Mouse (Mus musculus) right cerebral cortex, adult 2 months (tissue): ENCODE measurements around the gene Amacr.

Experiments
- DNase-seq, 2 experiments: peaks; one replicate each; pipeline ENCODE4 v3.0.0; 2021 to 2022; ENCODE audit warnings: low spot score in 2 of 2

Gene Amacr

DNA sequence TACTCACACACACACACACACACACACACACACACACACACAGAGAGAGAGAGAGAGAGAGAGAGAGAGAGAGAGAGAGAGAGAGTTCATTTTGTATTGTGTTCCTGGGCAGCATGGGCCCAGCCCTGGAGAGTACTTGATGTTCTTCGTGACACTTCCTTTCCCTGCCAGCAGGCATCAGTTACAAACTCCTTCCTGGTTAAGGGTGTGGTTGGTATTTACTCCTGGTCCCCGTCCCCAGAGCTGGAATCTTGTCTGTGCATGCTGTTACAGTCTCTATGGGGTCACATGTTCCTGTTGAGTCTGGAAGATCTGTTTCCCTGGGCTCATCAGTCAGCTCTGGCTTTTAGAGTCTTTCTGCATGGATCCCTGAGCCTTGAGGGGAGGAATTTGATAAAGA is 8.9 kb downstream of the Amacr start:
- no peak for DNase-seq

DNA sequence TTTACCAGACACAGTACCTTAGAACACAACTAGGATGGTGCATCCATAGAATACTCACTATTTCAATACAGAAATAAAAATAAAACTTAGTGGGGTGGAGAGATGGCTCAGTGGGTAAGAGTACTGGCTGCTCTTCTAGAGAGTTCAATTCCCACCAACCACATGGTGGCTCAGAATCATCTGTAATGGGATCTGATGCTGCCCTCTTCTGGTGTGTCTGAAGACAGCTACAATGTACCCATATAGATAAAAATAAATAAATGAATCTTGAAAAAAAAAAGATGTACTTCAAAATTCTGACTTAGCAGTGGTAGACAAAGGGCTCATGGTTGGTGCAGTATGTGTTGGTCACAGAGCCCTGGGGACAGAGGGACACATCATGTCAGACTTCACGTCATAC is 10.0 kb downstream of the Amacr start:
- DNase-seq = peak in 1 of 2 experiments; percentile 12

DNA sequence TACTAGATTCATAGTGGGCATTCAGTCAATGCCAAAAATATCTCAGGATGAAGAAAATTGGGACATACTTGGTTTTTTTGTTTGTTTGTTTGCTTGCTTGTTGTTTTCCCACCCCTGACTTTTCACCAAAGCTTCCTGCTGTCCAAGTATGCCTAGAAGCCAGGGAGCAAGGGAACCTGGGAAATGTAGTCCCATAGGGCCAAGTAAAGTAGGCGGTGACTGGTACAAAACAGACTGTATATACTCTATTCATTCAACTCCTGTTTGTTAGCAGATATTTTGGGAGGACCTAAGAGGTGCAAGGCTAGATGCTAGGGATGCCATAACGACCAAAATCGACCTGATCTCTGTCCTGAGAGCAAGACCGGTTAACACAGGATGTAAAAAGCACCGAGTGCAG is 18.3 kb downstream of the Amacr start:
- no peak for DNase-seq

DNA sequence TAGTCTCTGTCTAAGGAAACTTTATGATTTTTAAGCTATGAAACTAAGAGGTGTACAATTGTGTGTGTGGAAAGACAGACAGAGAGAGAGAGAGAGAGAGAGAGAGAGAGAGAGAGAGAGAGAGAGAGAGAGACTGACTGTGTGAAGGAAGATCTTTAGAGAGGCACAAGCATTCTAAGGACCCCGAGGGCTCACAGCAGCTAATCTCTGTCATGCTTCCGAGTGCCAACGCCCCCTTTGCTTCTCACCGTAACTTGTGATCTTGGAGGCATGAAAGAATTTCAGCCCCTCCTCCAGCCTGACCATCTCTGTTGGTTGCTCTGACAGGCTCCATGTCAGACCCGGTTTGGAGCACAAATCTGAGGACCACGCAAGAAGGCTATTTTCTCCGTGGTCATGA is 18.9 kb downstream of the Amacr start, which contains the start of gene Slc45a2:
Slc45a2 (plus strand) TSS at position 301 of the 400 bp plus-strand sequence.
- no peak for DNase-seq

DNA sequence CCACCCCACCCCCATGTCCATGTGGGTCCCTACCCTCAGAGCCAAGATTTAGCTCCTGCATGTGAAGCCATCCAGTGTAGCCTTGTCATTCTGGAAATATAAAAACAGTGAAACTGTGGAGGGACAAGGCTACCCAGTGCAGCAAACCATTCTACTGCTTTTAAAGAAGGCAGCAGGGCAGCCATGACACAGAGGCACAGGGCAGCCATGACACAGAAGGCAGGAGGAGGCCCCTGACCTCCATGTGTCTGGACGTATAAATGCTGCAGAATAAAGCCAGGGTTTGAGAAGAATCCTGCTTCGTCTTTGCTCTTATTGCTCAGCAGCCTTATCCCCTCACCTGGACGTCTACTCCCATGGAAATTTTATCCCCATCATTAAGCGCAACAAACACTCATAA is 22.2 kb downstream of the Amacr start:
- DNase-seq = no peak

DNA sequence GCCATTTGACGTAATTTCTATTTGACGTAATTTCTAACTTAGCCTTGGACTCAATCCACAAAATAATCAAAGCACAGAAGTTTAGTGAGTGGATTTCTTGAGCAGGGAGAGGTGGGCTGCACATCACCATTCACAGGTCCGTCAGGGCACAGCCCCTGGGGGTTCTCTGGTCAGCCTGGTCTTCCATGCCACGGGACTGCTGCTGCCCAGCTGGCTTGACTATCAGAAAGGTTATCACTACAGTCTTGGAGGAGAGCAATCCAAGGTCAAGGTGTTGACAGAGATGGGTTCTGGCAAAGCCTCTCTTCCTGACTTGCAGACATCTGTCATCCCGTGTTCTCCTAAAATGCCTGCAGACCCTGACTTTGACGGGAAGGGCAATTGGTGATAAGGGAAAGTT is 23.1 kb downstream of the Amacr start:
- no peak for DNase-seq

DNA sequence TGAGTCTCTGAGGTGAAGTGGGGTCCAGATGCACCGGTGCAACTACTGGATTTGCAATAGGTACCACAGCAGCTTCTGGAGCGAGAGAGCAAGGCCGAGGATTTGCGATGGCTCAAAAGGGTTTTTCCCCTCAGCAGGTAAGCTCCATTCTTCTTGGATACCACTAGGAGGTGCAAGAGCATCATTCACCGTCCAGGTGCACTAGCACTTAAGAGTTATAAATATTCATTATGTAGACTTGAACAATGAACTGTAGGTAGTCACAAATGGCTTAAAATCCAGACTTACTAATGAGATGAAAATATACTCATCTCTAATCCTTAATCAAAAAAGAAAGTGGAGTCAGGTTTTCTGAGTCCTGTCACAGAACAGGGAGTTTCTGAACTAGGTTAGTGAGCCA is 27.2 kb downstream of the Amacr start:
- DNase-seq = peak in 1 of 2 experiments; percentile 22

DNA sequence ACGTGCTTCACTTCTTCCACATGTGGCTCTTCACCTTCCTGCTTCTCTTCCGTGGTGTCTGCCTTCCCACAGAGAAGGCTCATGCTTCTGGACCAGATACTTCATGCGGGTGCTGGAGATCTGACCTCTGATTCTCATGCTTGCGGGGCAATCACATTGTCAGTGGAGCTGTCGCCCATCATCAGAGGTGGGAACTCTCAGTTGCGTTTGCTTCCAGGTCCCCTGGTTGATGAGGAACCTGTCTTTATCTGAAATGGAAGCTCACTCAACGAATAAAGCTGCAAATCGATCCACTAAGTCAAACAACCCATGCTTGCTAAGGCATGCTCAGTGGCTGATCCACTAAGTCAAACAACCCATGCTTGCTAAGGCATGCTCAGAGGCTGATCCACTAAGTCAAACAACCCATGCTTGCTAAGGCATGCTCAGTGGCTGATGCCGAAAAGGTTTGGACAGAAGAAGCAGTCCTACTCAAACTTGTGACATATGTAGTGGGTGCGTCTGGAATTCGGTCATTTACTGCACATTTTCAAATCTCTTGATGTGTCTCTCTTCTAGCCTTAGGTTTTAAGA is 29.5 kb downstream of the Amacr start:
- DNase-seq = no peak

DNA sequence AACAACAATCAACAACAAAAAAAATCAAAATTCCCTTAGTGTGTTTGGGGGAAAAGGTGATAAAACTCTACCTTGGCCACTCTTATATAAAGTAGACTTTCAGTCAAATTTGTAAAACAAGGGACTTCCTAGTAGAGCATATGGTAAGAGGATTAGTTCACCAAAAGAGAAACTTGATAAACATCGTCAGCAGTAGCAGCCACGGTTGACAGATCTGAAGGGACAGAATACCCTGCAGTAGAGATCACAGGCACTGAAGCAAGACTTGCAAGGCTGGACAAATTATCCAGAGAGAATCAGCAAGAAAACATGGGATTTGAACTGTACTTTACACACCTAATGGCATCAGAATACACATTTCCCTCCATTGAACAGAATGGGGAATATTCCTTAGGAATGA is 33.4 kb downstream of the Amacr start:
- no peak for DNase-seq

DNA sequence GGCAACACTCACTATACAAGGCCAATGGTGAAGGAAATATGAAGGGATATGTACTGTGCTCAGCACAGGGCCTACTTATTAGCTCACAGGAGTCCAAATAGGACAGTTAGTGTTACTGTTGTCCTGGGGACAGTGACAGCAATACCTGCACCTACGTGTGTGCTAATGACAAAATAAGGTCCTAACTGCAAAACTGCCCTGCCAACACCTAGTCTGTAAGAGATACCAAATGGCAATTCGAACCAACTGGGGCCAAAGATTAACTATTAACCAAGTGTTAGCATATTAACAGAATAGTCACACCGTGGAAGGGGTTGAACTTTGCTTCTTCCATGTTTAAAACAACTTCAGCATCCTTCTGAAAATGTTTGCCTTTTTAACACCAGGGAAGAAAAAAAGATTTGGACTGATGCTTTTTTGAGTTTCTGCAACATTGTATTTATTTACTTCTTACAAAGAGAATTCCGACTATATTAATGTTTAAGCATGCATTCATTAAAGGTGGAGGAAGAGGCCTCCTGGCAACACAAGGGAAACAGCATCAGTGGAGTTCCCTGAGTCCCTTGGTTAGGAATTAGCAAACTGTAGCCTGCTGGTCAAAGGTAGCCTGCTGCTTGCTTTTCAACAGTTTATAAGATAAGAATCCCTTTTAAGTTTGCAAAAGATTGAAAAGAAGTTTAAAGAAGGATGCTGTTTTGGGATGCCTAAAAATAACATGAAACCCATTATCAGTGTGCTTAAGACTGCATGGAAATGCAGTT is 45.4 kb downstream of the Amacr start:
- DNase-seq = no peak

DNA sequence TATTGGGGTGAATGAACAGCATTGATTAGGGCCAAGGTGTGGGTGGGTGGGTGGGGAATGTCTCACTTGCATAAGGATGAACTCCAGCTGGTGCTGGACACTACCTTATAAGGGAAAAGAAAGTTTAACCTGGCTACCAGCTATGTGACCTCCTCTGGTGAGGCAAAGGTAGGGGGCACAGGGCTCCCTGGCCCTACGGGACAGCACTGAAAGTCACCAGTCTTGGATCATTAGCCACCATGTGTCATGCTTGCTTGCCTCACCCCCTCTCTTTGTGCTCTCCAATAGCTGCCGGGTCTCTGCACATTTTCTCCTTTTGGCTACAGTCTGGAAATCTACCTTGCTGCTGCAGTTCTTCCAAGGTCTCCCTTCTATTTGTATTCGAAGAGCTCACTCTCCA is 48.6 kb downstream of the Amacr start:
- no peak for DNase-seq

DNA sequence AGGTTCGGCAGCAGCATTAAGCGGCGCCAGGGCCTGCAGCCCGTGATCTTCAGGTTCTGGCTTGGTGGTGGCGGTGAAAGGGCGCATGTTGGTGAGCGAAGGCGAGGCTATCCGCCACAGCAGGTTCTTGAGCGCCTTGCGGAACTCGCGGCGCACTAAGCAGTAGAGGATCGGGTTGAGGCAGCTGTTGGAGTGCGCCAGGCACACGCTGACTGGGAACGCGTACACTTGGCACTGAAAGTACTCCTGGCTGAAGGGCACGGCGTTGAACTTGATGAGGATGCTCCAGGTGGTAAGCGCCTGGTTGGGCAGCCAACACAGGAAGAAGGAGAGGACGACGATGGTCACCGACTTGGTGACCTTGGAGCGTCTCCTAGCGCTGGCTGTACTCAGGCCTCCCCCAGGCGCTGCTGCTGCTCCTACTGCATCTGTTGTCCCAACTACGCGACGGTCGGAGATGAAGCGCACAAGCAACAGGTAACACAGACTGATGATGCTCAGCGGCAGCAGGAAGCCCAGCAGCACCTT is 54.5 kb downstream of the Amacr start:
- peak; percentile 7 to 17 for DNase-seq

DNA sequence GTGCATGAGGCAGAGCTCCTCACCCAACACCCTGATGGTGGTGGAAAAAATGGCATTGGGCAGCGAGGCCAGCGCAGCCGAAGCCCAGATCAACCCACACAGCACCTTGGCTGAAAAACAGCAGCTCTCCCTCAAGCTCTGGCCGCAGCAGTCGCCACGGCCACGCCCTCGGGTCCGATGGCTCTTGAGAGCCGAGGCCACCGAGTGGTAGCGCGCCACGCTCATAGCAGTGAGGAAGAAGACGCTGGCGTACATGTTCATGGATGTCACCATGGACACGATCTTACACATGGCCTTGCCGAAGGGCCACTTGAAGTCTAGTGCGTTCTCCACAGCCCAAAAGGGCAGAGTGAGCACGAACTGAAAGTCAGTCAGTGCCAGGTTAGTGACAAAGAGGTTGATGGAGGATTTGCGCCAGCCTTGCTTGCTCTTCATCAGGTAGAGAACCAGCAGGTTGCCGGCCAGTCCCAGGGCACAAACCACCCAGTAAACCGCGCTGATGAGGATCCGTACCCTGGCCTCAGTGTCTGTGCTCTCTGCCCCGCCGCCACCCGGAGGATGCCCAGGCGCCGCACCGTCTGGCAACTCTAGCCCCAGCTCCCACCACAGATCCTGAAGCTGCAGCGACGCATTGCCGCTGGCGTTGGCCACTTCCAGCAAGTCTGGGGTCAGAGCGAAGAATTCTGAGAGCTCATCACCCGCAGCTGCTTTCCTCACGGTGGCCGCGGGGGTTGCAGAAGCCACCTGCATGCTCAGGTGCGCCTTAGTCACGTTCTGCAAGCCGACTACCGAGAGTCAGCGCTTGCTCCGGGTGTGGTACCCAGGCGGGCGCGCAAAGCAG is 55.2 kb downstream of the Amacr start:
- DNase-seq = peak; percentile 10 to 16

DNA sequence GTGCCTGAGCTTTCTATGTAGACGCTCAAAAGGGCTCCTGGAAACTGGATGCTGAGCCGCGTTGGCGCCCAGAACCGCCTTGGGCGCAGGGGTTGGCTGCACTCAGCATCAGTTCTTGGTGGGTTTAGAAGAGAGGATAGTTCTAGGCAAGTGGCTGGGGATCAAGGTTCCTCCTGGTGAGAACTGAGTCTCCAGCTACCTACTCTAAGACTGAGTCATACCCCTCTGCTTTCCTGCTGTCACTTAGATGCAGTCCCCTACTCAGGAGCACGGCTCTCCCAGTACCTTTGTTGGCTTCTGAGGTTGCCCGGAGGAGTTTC is 55.8 kb downstream of the Amacr start:
- DNase-seq = peak; percentile 27 to 34

DNA sequence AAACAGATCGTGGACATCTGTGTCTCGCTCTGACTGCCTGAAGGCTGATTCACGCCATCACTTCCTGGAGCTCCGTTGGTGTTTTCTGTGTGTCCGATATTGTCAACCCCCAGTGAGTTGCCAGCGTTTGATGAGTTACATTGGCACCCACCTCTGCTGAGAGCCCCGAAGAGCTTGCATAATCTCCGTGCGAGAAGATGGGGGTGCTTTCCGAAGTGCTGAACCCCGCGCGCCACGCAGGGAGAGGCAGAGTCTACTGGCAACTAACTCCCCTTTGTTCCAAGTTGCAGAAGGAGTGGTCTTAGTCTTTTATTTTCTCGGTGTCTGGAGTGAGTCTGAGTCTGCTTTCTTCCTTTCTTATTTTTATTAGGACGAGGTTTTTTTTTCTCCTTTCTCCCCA is 56.2 kb downstream of the Amacr start, which contains the start of gene Rxfp3:
Rxfp3 (minus strand) TSS at position 281 of the 400 bp plus-strand sequence.
- DNase-seq = peak in 1 of 2 experiments; percentile 30

DNA sequence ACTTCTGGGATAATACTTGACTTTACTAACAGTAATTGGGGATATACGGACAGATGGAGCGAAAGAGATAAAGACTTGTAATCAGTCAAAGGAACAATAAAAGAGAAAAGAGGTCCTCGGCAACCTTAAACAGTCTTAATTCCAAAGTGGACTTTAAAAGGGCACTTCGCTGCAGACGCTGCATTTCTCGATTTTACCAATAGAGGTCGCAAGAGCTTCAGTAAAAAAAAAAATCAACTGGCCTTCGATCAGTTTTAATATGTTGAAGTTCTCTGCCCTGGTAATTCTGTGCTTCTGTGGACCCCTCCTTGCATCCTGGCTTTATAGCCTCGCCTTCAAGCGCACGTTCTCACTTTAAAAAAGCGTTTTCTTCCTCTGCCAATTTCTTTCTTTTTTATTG is 56.9 kb downstream of the Amacr start:
- peak; percentile 52 to 65 for DNase-seq

DNA sequence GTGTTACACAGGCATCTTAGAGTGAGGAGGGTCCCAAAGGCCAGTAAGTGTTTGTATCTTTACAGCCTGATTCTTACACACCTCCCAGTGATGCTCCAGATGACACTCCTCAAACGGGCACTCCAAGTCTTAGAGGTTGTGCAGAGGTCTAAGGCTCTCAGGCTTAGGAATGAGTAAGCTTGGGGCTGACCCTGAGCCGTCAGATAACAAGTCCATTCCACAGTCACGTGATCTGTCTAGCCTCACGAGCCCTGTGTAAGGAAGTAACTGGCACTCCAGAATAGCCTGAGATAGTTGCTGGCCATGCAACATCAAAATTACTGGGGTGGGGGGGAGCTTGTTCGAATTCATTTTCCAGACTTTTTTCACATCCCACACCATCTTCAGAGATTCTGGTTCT is 58.5 kb downstream of the Amacr start:
- no peak for DNase-seq

DNA sequence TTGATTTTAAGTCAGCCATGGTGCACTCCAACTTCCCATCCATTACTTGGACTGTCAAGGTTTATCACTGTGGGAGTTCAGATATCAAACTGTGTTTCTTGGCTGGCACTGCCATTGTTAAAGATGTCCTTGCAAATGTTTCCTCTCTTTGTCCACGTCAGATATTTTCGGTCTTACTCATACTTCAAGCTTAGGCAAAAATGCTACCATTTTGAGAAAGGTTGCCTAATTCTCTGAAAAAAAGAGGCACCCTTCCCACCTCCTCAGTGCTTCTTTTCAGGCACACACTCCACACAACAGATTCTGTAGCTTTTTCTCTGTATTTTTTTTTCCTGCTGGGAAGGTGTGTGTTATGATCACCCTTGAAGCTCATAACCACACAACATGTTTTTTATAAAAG is 59.7 kb downstream of the Amacr start:
- DNase-seq = no peak

DNA sequence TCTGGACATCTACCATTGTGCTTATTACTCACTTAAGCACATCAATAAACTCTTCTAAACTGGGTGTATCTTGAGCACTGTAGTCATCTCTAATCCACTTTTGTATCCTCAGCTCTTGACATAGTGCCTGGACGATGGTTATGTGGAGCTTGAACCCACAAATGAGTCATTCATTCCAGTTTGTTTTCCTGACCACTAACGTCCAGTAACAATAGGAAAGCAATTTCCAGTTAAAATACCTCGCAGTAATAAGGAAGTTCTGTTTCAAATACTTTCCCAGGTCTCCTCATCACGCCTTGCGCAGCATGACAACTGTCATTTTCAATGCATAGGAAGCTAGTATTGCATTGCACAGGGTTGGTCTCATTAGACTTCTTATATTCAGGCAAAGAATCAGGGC is 61.3 kb downstream of the Amacr start:
- no peak for DNase-seq
